Mouse (Mus musculus): ENCODE measurements around the gene Abcc1. TPM values are rescaled to one million over a fixed set of nuclear protein-coding genes. Genes with fewer than 3 reads are reported as not detected.
A peak's percentile ranks its signal among the peaks of the same experiment; 100 is the strongest.

Abcc1 gene
- total RNA-seq, 4 experiments from 2014 or later, result 15.7 to 25.5 (median 21.1) TPM

- DNase-seq (ENCODE audit: low spot score), result no peak
Observed at GRCm38 (mm10) chr16:14376352-14376751, 15.0 kb downstream of the Abcc1 start.

GRCm38 (mm10) chr16:14377321-14377720 is 16.0 kb downstream of the Abcc1 start:
- peak; percentile 70 for DNase-seq (ENCODE audit: low spot score)

DNA sequence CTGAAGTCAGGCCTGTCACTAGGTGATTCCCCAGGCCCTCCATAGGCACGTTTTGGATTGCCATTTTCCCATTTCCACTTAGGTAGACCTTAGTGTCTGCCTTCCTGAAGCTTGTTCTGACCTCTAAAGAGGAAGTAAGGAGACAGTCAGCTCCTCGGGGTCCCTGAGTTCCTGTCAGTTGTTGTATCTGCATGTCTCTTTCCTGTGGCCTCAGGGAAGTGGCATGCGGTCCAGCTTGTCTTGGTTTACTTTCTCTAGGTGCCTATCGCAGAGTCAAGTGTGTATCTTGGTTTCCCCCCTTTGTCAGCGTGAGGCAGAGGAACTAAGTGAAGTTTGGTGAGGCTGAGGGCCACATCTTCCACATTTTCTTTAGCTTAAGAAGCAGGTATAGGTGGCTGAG is 17.3 kb downstream of the Abcc1 start:
- DNase-seq (ENCODE audit: low spot score), result no peak

GRCm38 (mm10) chr16:14379888-14380287 is 18.5 kb downstream of the Abcc1 start:
- no peak for DNase-seq (ENCODE audit: low spot score)

GRCm38 (mm10) chr16:14381061-14381665 is 19.8 kb downstream of the Abcc1 start:
- DNase-seq (ENCODE audit: low spot score), result peak; percentile 60

DNA sequence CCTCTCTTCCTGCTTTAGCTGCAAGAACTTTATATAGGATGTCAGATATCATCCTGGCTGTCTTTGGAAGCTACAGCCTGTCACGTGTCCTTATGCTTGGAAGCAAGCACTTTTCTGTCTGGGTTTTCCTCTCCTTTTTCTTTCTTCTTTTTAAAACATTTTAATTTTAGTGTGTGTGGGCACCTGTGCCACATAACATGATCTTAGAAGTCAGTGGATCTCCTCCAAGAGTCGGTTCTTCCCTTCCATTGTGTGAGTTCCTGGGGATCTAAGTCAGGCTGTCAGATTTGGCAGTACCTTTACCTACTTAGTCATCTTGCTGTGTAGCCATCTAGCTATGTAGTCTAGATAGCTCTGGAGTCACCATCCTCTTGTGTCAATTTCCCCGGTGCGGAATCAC is 37.9 kb downstream of the Abcc1 start:
- DNase-seq (ENCODE audit: low spot score), result no peak

DNA sequence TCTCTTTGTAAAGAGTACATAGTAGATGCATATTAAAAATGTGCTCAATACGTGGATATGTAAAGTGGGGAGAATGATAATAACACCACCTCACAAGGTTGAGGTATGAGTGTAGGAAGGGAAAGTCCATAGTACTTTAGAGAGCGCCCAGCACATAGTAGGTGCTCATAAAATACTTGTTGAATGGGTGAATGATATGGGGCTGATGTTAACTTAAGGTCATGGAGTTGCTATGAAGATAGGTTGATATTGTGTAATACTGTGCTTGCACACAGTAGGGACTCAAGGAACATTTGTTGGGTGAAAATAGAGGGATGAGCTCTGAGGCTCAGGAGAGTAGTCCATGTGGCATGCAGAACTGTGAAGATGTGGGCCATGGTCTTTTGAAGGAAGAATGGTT is 42.1 kb downstream of the Abcc1 start:
- DNase-seq (ENCODE audit: low spot score), result no peak

GRCm38 (mm10) chr16:14405636-14406035 is 44.3 kb downstream of the Abcc1 start:
- no peak for DNase-seq (ENCODE audit: low spot score)

- DNase-seq (ENCODE audit: low spot score), result peak; percentile 12
Observed at GRCm38 (mm10) chr16:14409124-14409523, 47.8 kb downstream of the Abcc1 start.

DNA sequence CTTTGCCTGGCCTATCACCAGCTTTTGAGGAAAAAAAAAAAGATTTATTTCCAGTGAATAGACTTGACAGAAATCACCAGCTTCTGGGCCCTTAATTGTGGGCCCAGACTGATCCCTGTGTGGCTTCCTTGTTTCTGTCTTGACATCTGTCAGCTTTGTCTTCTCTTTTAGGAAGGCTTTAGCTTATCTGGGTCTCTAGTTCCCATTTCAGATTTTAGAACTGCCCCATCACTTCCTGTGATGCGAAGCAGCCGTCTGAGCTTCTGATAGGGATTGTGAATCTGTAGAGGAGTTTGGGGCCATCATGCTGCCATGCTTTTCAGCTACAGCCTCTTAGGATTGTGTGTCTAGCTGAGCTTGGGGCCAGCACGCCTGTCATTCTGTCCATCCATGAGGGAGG is 48.4 kb downstream of the Abcc1 start:
- no peak for DNase-seq (ENCODE audit: low spot score)

- DNase-seq (ENCODE audit: low spot score), result no peak
Observed at GRCm38 (mm10) chr16:14410611-14411010, 49.3 kb downstream of the Abcc1 start.

- DNase-seq (ENCODE audit: low spot score), result no peak
Observed at GRCm38 (mm10) chr16:14411156-14411555, 49.8 kb downstream of the Abcc1 start.

GRCm38 (mm10) chr16:14412551-14412950 is 51.2 kb downstream of the Abcc1 start:
- no peak for DNase-seq (ENCODE audit: low spot score)

- DNase-seq (ENCODE audit: low spot score), result no peak
Observed at GRCm38 (mm10) chr16:14415206-14415605, 53.8 kb downstream of the Abcc1 start.

- no peak for DNase-seq (ENCODE audit: low spot score)
Observed at GRCm38 (mm10) chr16:14416957-14417618, 55.7 kb downstream of the Abcc1 start.

GRCm38 (mm10) chr16:14420496-14421132 is 59.3 kb downstream of the Abcc1 start:
- DNase-seq (ENCODE audit: low spot score), result no peak

DNA sequence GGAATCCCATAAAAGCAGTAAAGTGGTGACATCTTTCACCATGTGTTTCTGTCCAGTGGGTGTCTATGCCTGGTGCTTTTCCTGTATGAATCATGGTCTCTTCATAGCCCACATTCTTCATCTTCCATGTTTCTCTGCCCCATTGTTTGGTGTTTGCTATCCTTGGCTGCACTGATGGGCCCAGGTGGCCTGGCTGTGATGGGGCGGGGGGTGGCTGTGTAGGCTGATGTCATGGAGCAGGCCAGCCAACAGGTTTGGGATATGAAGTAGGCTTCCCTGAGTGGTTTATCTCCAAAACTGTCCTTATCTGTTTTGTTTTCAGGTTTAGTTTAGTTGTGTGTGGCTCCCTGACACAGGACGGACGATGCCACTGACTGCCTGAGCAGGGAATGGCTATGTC is 60.7 kb downstream of the Abcc1 start:
- no peak for DNase-seq (ENCODE audit: low spot score)

DNA sequence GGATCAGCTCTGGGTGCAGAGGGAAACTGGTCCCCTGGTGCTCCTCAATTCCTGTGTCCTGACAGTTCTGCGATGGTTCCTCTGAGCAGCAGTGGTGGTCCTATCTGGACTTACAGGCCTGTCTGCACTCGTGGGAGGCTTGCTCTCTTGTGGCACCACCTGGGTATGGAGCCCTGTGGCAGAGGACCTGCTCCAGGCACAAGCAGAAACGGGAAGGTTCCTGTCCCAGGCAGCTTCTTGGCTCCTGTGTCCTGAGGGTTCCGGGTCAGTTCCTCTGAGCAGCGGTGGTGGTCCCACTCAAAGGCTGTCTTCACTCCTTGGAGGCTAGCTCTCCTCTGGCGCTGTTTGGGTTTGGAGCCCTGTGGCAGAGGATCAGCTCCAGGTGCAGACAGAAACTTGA is 68.0 kb downstream of the Abcc1 start:
- DNase-seq (ENCODE audit: low spot score), result no peak

DNA sequence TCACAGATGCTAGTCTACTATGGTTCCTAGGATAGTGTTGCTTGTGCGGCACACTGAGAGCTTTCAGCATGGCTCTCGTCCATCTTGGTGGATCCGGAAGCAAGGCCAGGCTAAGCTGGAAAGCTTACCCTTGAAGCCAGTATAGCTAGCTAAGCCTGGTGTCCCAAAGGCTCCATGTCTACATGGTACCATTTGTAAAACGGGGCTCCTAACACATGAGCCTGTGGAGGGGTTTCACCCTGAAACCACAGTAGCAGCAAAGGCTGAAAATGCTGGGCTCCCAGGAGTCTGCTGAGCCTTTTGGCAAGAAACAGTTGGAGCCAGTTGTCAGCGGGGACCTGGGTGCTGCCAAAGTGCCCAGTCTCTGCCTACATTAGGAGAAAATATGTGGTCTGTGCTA is 71.6 kb downstream of the Abcc1 start:
- DNase-seq (ENCODE audit: low spot score), result no peak

DNA sequence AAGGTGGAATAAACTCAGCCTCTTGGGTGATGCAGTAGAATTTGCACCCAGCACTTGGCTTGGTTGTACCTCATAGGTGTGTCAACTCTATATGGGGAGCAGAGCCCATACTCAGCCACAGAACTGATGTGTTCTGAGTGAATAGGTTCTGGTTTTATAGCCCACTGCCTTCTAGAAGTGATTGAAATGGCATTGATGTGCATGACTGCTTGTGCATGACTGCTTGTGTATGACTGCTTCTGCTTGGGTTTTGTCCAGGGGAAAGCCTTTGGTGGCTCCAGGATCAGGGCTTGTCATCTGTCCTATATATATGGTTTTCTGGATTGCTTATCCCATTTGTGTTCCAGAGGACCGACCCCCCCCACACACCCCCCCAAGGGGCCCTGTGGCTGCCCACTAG is 74.2 kb downstream of the Abcc1 start:
- no peak for DNase-seq (ENCODE audit: low spot score)

DNA sequence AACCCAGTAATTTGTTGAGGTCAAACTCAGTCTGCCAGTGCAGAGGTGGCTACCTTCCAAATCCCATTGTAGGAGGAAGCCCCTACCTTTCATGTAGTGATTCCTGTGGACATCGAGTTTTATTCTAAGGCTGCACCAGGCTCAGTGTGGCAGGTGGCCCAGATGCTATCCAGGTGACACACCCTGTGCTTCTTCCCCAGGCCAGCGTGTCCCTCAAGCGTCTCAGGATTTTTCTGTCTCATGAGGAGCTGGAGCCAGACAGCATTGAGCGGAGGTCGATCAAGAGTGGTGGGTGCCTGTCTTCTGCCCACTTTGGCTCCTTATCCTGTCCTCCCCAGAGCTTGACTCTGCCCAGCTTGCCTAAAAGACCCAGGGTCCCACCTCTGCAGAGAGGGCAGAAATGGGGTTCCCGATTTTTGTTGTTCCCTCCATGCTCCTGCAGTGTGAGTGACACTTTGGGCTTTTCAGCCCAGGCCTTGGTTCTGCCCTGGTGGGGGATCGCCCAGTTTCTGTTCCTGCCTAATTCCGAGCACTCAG is 76.2 kb downstream of the Abcc1 start:
- no peak for DNase-seq (ENCODE audit: low spot score)

- no peak for DNase-seq (ENCODE audit: low spot score)
Observed at GRCm38 (mm10) chr16:14438561-14438960, 77.2 kb downstream of the Abcc1 start.

DNA sequence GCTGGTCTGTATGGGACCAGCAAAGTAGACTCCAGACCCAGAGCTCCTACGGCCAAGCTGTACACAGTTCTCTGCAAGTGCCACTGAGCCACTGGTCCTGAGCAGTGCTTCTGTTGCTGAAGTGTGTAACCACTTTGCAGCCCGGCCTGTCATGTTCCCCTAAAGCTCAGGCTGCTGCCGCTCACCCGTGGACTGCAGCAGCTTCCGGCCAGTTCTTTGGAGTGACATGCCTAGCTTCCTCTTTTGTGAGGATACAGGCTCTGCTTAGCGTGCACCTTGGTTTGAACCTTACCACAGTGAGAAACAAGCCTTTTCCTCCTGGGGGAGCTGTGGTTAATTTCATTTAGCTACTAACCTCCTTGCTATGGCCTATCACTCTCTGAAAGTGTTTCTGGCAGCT is 77.7 kb downstream of the Abcc1 start:
- no peak for DNase-seq (ENCODE audit: low spot score)
